ENCODE assay signal across 15 mouse cellular contexts in genomic region chr13:39664548-39664947, GRCm38 (mm10).
"Had no signal": no experiment of that assay in that cellular context is flagged by ENCODE, and none has a peak within 500 bp of the region (broad histone marks: within the 10 kb centered on the region; RNA-seq: fewer than 3 reads in every experiment).

No protein-coding gene starts in this region.

- H3K4me2 ChIP-seq: neural tube, embryonic 15.5 days; stomach, embryonic 15.5 days had no signal

- H3K27ac ChIP-seq: neural tube, embryonic 15.5 days; stomach, embryonic 15.5 days; stomach, postnatal 0 days had no signal

- H3K4me1 ChIP-seq: neural tube, embryonic 15.5 days; stomach, embryonic 15.5 days had no signal

- H3K4me3 ChIP-seq: neural tube, embryonic 15.5 days; stomach, embryonic 15.5 days had no signal

- DNase-seq: retina, postnatal 1 day; right cerebral cortex, adult 18-20 months; right cerebral cortex, postnatal 14 days; right cerebral cortex, postnatal 25 days; right cerebral cortex, postnatal 4 days; spleen, adult 18-20 months; thymus, adult 18-20 months; thymus, adult 2 months; thymus, postnatal 14 days; thymus, postnatal 25 days; thymus, postnatal 36 days; thymus, postnatal 4 days had no signal

- H3K27me3 ChIP-seq: neural tube, embryonic 15.5 days; stomach, embryonic 15.5 days had no signal

- H3K36me3 ChIP-seq: neural tube, embryonic 15.5 days; stomach, embryonic 15.5 days had no signal

- H3K9me3 ChIP-seq: neural tube, embryonic 15.5 days; stomach, embryonic 15.5 days had no signal

- H3K9ac ChIP-seq: neural tube, embryonic 15.5 days; stomach, embryonic 15.5 days had no signal
